Comparison of ENCODE assay signal across 21 mouse cellular contexts in genomic region chr5:64736985-64737384, GRCm38 (mm10).
A peak's percentile ranks its signal among the peaks of the same experiment; 100 is the strongest.
DNase-seq lines count a peak whose midpoint lies in the region; ATAC-seq and TF ChIP-seq lines count a peak whose summit lies in the region.
"Had no signal": no experiment of that assay in that cellular context is flagged by ENCODE, and none has a peak within 500 bp of the region (broad histone marks: within the 10 kb centered on the region; RNA-seq: fewer than 3 reads in every experiment).

No protein-coding gene starts in this region.

- in situ Hi-C loops in ES-E14 (cut with MboI; ENCODE audit: low sequenced_read_pairs in 2 of 2, unreplicated experiment in 2 of 2), result no loop called here

- peak overlapping the region; percentile 55; the same call in 1 of the 2 replicates for H3K27ac ChIP-seq in midbrain, embryonic 10.5 days (replicated peaks)
- H3K27ac ChIP-seq in midbrain, postnatal 0 days (ENCODE audit: low read depth, low read length), result no peak overlapping the region
- H3K27ac ChIP-seq in ES-E14 (ENCODE audit: insufficient read depth, low read depth, low read length, poor library complexity, severe bottlenecking), result no peak overlapping the region; the same call in 1 of the 2 replicates
- H3K27ac ChIP-seq: forebrain, embryonic 12.5 days had no signal

- ATAC-seq in midbrain, postnatal 0 days (ENCODE audit: low FRiP score), result no peak
- ATAC-seq: forebrain, embryonic 14.5 days; forebrain, embryonic 16.5 days had no signal

- H3K4me1 ChIP-seq in midbrain, embryonic 10.5 days, result peaks cover 43% of the 10 kb centered on the region
- H3K4me1 ChIP-seq in midbrain, postnatal 0 days (ENCODE audit: insufficient read depth, low read length), result no peaks in the 10 kb centered on the region
- H3K4me1 ChIP-seq in ES-E14 (ENCODE audit: control insufficient read depth in 2 of 2, insufficient read depth in 2 of 2, low read length in 2 of 2, poor library complexity in 1 of 2), result peaks cover 4 to 14% of the 10 kb centered on the region in 2 experiments; a peak in 3 of 4 replicates

- H3K27me3 ChIP-seq in midbrain, embryonic 10.5 days (ENCODE audit: low read depth, poor library complexity, severe bottlenecking), result no peaks in the 10 kb centered on the region
- H3K27me3 ChIP-seq in midbrain, postnatal 0 days (ENCODE audit: insufficient read depth, low read length), result no peaks in the 10 kb centered on the region
- H3K27me3 ChIP-seq: embryonic facial prominence, embryonic 13.5 days; embryonic facial prominence, embryonic 15.5 days; forebrain, embryonic 12.5 days had no signal

- TF ChIP-seq CTCF in midbrain, postnatal 0 days (IDR thresholded peaks at IDR 0.05), result no peak

- H3K9ac ChIP-seq in midbrain, postnatal 0 days (replicated peaks; ENCODE audit: low read length, poor library complexity, severe bottlenecking), result no peak overlapping the region
- no peak overlapping the region for H3K9ac ChIP-seq in ES-E14 (ENCODE audit: insufficient read depth, low read depth, low read length, poor library complexity, severe bottlenecking)
- H3K9ac ChIP-seq: embryonic facial prominence, embryonic 13.5 days; embryonic facial prominence, embryonic 15.5 days; forebrain, embryonic 12.5 days had no signal

- no peak for DNase-seq in midbrain, embryonic 10.5 days (ENCODE audit: low spot score)
- no peak for DNase-seq in midbrain, postnatal 0 days (ENCODE audit: low spot score)
- no peak for DNase-seq in ES-E14 (ENCODE audit: low read depth, low spot score)
- no peak for DNase-seq in Muller cell, postnatal 12 days (ENCODE audit: inconsistent ontology term)
- DNase-seq in kidney, adult 11 months, result no peak
- DNase-seq: adrenal gland, adult 2 months; adrenal gland, postnatal 10 days; adrenal gland, postnatal 25 days; cerebellum, adult 11 months; cerebellum, adult 18-20 months; cerebellum, adult 8-10 months; cerebellum, adult 9-11 months; cerebellum, postnatal 14 days; cerebellum, postnatal 36 days had no signal

- H3K4me2 ChIP-seq in midbrain, postnatal 0 days (ENCODE audit: low read depth, low read length, poor library complexity, severe bottlenecking), result no peak overlapping the region
- H3K4me2 ChIP-seq: embryonic facial prominence, embryonic 13.5 days; embryonic facial prominence, embryonic 15.5 days; forebrain, embryonic 12.5 days had no signal

- no peaks in the 10 kb centered on the region for H3K9me3 ChIP-seq in midbrain, embryonic 10.5 days (replicated peaks)
- H3K9me3 ChIP-seq in midbrain, postnatal 0 days (ENCODE audit: low read length), result no peaks in the 10 kb centered on the region
- no peaks in the 10 kb centered on the region for H3K9me3 ChIP-seq in ES-E14 (ENCODE audit: control insufficient read depth, insufficient read depth, low read depth, low read length)
- H3K9me3 ChIP-seq: embryonic facial prominence, embryonic 13.5 days; embryonic facial prominence, embryonic 15.5 days; forebrain, embryonic 10.5 days; forebrain, embryonic 12.5 days had no signal

- H3K36me3 ChIP-seq in midbrain, embryonic 10.5 days, result no peaks in the 10 kb centered on the region
- no peaks in the 10 kb centered on the region for H3K36me3 ChIP-seq in midbrain, postnatal 0 days (ENCODE audit: insufficient read depth, low read length)
- no peaks in the 10 kb centered on the region for H3K36me3 ChIP-seq in ES-E14 (ENCODE audit: control insufficient read depth, insufficient read depth, low read length, poor library complexity, severe bottlenecking)
- H3K36me3 ChIP-seq: embryonic facial prominence, embryonic 13.5 days; embryonic facial prominence, embryonic 15.5 days; forebrain, embryonic 10.5 days; forebrain, embryonic 12.5 days had no signal

- no peak overlapping the region for H3K4me3 ChIP-seq in midbrain, embryonic 10.5 days
- no peak overlapping the region for H3K4me3 ChIP-seq in midbrain, postnatal 0 days (ENCODE audit: low read depth, low read length)
- no peak overlapping the region for H3K4me3 ChIP-seq in ES-E14 (ENCODE audit: insufficient read depth in 1 of 2, low read depth in 1 of 2, low read length in 2 of 2, poor library complexity in 1 of 2, severe bottlenecking in 1 of 2)
- H3K4me3 ChIP-seq: embryonic facial prominence, embryonic 13.5 days; embryonic facial prominence, embryonic 15.5 days; erythroblast, embryonic 14.5 days; forebrain, embryonic 10.5 days; forebrain, embryonic 12.5 days had no signal

TF ChIP-seq in ES-E14, 5 proteins besides CTCF, POLR2A, EP300 and RAD21:
- TF ChIP-seq MAFK (IDR thresholded peaks at IDR 0.05; ENCODE audit: insufficient read depth, low read depth, low read length) (peak; percentile 84), HCFC1 (IDR thresholded peaks at IDR 0.05; ENCODE audit: borderline replicate concordance, insufficient read depth, low read length) (no peak)
